In genomic region chr12:105003715-105004114, GRCm38 (mm10) we compare ENCODE assay signal across 20 mouse cellular contexts. TPM values are rescaled to one million over a fixed set of nuclear protein-coding genes. Genes with fewer than 3 reads are reported as not detected.
DNase-seq lines count a peak whose midpoint lies in the region; ATAC-seq and TF ChIP-seq lines count a peak whose summit lies in the region.
"Had no signal": no experiment of that assay in that cellular context is flagged by ENCODE, and none has a peak within 500 bp of the region (broad histone marks: within the 10 kb centered on the region; RNA-seq: fewer than 3 reads in every experiment).

No protein-coding gene starts in this region.

- peak; percentile 18 to 35 for DNase-seq in adrenal gland, postnatal 36 days
- no peak for DNase-seq in adrenal gland, postnatal 14 days
- no peak for DNase-seq in thymus, adult 2 months
- DNase-seq in thymus, postnatal 0 days (ENCODE audit: low spot score) = no peak
- DNase-seq in embryonic facial prominence, embryonic 14.5 days (ENCODE audit: low spot score) = no peak
- no peak for DNase-seq in heart, adult 9 months (ENCODE audit: low spot score in 2 of 2)
- no peak for DNase-seq in right cerebral cortex, adult 18-20 months
- DNase-seq in left cerebral cortex, adult 2 months (ENCODE audit: extremely low spot score in 1 of 2, low spot score in 2 of 2) = no peak
- DNase-seq: adrenal gland, adult 2 months; cerebellum, postnatal 10 days; gastrocnemius, postnatal 10 days; kidney, adult 2 months; kidney, postnatal 14 days; lung, postnatal 10 days; right cerebral cortex, postnatal 25 days; thymus, postnatal 14 days had no signal

- H3K4me3 ChIP-seq in thymus, adult 2 months (ENCODE audit: control insufficient read depth, insufficient read depth, low read length) = no peak overlapping the region
- H3K4me3 ChIP-seq in embryonic facial prominence, embryonic 14.5 days (ENCODE audit: low read depth, low read length) = no peak overlapping the region
- no peak overlapping the region for H3K4me3 ChIP-seq in left cerebral cortex, adult 2 months
- H3K4me3 ChIP-seq: forebrain, embryonic 12.5 days; layer of hippocampus, adult 2 months; midbrain, embryonic 15.5 days had no signal

- TF ChIP-seq CTCF in thymus, adult 2 months (IDR thresholded peaks at IDR 0.05; ENCODE audit: borderline replicate concordance, control insufficient read depth, extremely low read depth, insufficient read depth, low read length, poor library complexity) = no peak
- TF ChIP-seq CTCF in left cerebral cortex, adult 2 months (IDR thresholded peaks at IDR 0.05) = no peak

- no peak overlapping the region for H3K4me2 ChIP-seq in embryonic facial prominence, embryonic 14.5 days (ENCODE audit: low read depth, low read length)
- H3K4me2 ChIP-seq: forebrain, embryonic 12.5 days; midbrain, embryonic 15.5 days had no signal

- 0 out of 2 replicates have a peak overlapping the region, but pooled peaks have one; percentile 12 for H3K27ac ChIP-seq in thymus, adult 2 months (ENCODE audit: control insufficient read depth, insufficient read depth, low read length)
- H3K27ac ChIP-seq in embryonic facial prominence, embryonic 14.5 days (replicated peaks; ENCODE audit: low read depth, low read length) = 0 out of 2 replicates have a peak overlapping the region, but pooled peaks have one; percentile 35
- no peak overlapping the region for H3K27ac ChIP-seq in left cerebral cortex, adult 2 months
- H3K27ac ChIP-seq: forebrain, embryonic 12.5 days; layer of hippocampus, adult 2 months; liver, embryonic 14.5 days; midbrain, embryonic 15.5 days had no signal

- H3K9me3 ChIP-seq in embryonic facial prominence, embryonic 14.5 days (ENCODE audit: control insufficient read depth, low read length) = no peaks in the 10 kb centered on the region
- H3K9me3 ChIP-seq: forebrain, embryonic 12.5 days; midbrain, embryonic 15.5 days had no signal

- H3K27me3 ChIP-seq in thymus, adult 2 months (ENCODE audit: control insufficient read depth, insufficient read depth, low read length) = no peaks in the 10 kb centered on the region
- no peaks in the 10 kb centered on the region for H3K27me3 ChIP-seq in embryonic facial prominence, embryonic 14.5 days (replicated peaks; ENCODE audit: control insufficient read depth, insufficient read depth, low read length)

- no peak for ATAC-seq in embryonic facial prominence, embryonic 14.5 days (ENCODE audit: low read depth)
- ATAC-seq: midbrain, embryonic 15.5 days had no signal

- intact Hi-C loops in left cerebral cortex, adult 2 months (cut with DNase I) = no loop called here

- 9% methylated on average over 3 of the region's 3 CpGs for WGBS in thymus, adult 2 months
- 59% methylated on average over 3 of the region's 3 CpGs for WGBS in embryonic facial prominence, embryonic 14.5 days

- TF ChIP-seq POLR2A in thymus, adult 2 months (IDR thresholded peaks at IDR 0.05; ENCODE audit: control insufficient read depth, extremely low read depth, insufficient read depth, low read length, poor library complexity) = no peak

- no peak overlapping the region for H3K9ac ChIP-seq in embryonic facial prominence, embryonic 14.5 days (ENCODE audit: low read depth, low read length)
- H3K9ac ChIP-seq: forebrain, embryonic 12.5 days; liver, embryonic 14.5 days; midbrain, embryonic 15.5 days had no signal

- H3K36me3 ChIP-seq in thymus, adult 2 months (ENCODE audit: control insufficient read depth, insufficient read depth, low read length) = no peaks in the 10 kb centered on the region
- no peaks in the 10 kb centered on the region for H3K36me3 ChIP-seq in embryonic facial prominence, embryonic 14.5 days (ENCODE audit: control insufficient read depth, insufficient read depth, low read length)
- H3K36me3 ChIP-seq: forebrain, embryonic 12.5 days; midbrain, embryonic 15.5 days had no signal

- H3K4me1 ChIP-seq in thymus, adult 2 months (replicated peaks; ENCODE audit: control insufficient read depth, insufficient read depth, low read length) = peaks cover 90% of the 10 kb centered on the region
- H3K4me1 ChIP-seq in embryonic facial prominence, embryonic 14.5 days (ENCODE audit: control insufficient read depth, insufficient read depth, low read length) = peaks cover 16% of the 10 kb centered on the region

RNA-seq across cellular contexts. Expression of gene Syne3, which starts 5.9 kb away (rescaled TPM):
- 10 to 100 TPM; 16.5 to 18.2 TPM for total RNA-seq in adrenal gland, postnatal 36 days (2021)
- total RNA-seq in adrenal gland, postnatal 14 days (2021) = 8.4 and 10.2 TPM in 2 replicates
- polyA plus RNA-seq in thymus, adult 2 months (2012; rRNA removed) = 16.4 and 20.1 TPM in 2 replicates
- 6.2 and 7.8 TPM in 2 replicates for polyA plus RNA-seq in thymus, postnatal 0 days (2015; fragmentation: Nextera tagmentation; extraction: Ambion mirVana)
- polyA plus RNA-seq in embryonic facial prominence, embryonic 14.5 days (2014; fragmentation: Nextera tagmentation; extraction: Ambion mirVana) = 1.8 and 3.0 TPM in 2 replicates
- 1 to 10 TPM; 1.7 to 1.9 TPM for total RNA-seq in left cerebral cortex, adult 2 months (2021)

RNA-seq across cellular contexts. Expression of gene Glrx5, which starts 28.8 kb away (rescaled TPM):
- 100 to 1,000 TPM; 159 to 254 TPM for total RNA-seq in adrenal gland, postnatal 36 days (2021)
- total RNA-seq in adrenal gland, postnatal 14 days (2021) = 172 and 183 TPM in 2 replicates
- 66.6 and 68.4 TPM in 2 replicates for polyA plus RNA-seq in thymus, adult 2 months (2012; rRNA removed)
- 153 and 160 TPM in 2 replicates for polyA plus RNA-seq in thymus, postnatal 0 days (2015; fragmentation: Nextera tagmentation; extraction: Ambion mirVana)
- 183 and 186 TPM in 2 replicates for polyA plus RNA-seq in embryonic facial prominence, embryonic 14.5 days (2014; fragmentation: Nextera tagmentation; extraction: Ambion mirVana)
- 10 to 100 TPM; 46.0 to 50.2 TPM for total RNA-seq in left cerebral cortex, adult 2 months (2021)

Comparison
In these comparisons a context has a peak if more than half of its experiments do, and no peak if none do; other contexts are left out.
1. DNase-seq: peak in adrenal gland, postnatal 36 days (2 of 2); none in adrenal gland, postnatal 14 days (single experiment), thymus, adult 2 months (single experiment), thymus, postnatal 0 days (single experiment), embryonic facial prominence, embryonic 14.5 days (single experiment), heart, adult 9 months (0 of 2), right cerebral cortex, adult 18-20 months (single experiment) and left cerebral cortex, adult 2 months (0 of 2).